Mouse (Mus musculus): ENCODE results near the gene Cnn1.

GRCm38 (mm10) chr9:22070791-22071573, 28.0 kb upstream of the Cnn1 start, which contains the start of the genes Gm49318 and Zfp653:
- peak; percentile 10; the same call in 1 of the 2 replicates for TF ChIP-seq BHLHE40 (IDR thresholded peaks at IDR 0.05; ENCODE audit: low read depth, low read length)
- peak; percentile 70; the same call in 1 of the 2 replicates for TF ChIP-seq TCF12 (IDR thresholded peaks at IDR 0.05; ENCODE audit: low read depth, low read length)

Data from CH12.LX (cell line).